Mouse (Mus musculus) heart, postnatal 10 days (tissue): ENCODE results near the gene Dock4. TPM values are rescaled to one million over a fixed set of nuclear protein-coding genes. Genes with fewer than 3 reads are reported as not detected.

Experiments used
- DNase-seq, 2 experiments: peaks; one replicate each; pipeline ENCODE4 v3.0.0; 2021
- intact Hi-C: fragments of 180-260 bp; cut with DNase I; formaldehyde crosslinking; loops from one replicate; pipeline ENCODE4 v1.15.1; 2025
- total RNA-seq, 2 experiments: library from RNA; stranded (reverse); gene quantifications; 2 replicates each; pipeline ENCODE4 v1.2.3; 2021

Gene Dock4
- total RNA-seq, 2 experiments from 2014 or later = 18.8 to 21.1 TPM

DNA sequence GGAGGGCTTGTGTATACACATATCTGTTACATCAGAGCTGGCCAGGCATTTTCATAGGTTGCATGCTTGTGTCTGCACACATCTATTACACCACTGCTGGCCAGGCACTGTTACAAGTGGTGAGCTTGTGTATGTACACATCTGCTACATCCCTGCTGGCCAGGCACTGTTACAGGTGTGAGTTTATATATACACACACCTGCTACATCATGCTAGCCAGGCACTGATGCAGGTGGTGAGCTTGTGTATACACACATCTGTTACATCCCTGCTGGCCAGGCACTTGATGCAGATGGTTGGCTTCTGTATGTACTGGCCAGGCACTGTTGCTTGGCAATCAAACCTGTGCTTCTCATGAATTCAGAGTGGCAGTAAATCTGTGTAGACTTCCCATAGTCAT, 177.2 kb downstream of the Dock4 start:
- intact Hi-C loops = no loop called here
- DNase-seq = no peak

- intact Hi-C loops = no loop called here
- no peak for DNase-seq
Observed at GRCm38 (mm10) chr12:40626521-40626920, 180.8 kb downstream of the Dock4 start.

- no peak for DNase-seq
Observed at GRCm38 (mm10) chr12:40633242-40633641, 187.5 kb downstream of the Dock4 start.

DNA sequence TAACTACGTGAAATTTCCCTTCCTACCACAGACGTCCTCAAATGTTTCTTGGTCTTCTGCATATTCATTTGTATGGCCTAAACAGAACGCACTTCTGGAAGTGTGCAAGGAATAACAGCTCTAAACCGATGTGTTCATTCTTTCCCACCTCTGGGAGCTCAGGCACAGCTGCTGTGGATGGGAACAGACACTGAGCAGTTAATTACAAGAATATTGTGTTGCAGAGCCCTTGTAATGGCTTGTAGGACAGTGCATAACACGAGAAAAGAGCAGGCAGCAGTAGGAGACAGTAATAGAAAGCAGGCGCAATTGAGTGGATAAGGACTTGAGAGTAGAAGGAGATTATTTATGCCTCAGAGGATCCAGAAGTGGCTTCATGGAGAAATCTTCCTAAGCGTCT, 188.4 kb downstream of the Dock4 start:
- no peak for DNase-seq
- intact Hi-C loops = no loop called here

More at GRCm38 (mm10) chr12:40633242-40633641, 187.5 kb downstream of the Dock4 start:
- intact Hi-C loops = no loop called here

DNA sequence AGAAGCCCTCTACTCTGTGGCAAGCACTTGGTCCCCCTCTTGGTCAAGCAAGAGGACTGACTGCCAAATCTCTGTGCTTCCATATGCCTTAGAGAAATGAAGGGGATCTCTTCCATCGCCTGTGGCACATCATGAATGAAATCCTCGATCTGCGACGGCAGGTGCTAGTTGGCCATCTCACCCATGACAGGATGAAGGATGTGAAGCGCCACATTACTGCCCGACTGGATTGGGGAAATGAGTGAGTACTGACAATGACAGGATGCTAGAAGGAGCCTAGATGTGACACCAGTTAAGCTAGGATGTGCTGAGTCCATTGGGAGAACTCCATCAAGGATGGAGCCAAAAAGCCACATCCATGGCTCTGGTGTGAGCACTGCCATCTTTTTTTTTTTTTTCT, 190.2 kb downstream of the Dock4 start:
- DNase-seq = no peak
- intact Hi-C loops = no loop called here

DNA sequence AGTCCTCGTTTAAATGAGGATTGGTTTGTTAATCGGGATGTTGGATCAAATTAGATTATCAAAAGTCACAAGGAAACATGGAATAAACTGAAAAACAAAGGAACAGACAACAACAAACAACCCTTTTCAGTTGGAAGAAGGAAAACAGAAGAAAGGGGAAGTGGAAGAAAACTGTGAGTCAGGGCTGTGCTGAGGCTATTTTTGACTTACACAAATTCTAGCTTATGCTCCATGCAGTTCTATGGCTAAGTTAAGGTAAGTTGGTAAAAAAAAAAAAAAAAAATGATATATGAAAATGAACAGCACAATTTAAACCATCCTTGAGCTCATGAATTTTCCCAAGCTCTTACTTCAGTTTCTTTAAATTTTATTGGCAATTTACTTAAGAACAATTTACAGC, 191.7 kb downstream of the Dock4 start:
- no peak for DNase-seq
- intact Hi-C loops = no loop called here

- intact Hi-C loops = no loop called here
- DNase-seq = no peak
Observed at GRCm38 (mm10) chr12:40645869-40646268, 200.1 kb downstream of the Dock4 start.

DNA sequence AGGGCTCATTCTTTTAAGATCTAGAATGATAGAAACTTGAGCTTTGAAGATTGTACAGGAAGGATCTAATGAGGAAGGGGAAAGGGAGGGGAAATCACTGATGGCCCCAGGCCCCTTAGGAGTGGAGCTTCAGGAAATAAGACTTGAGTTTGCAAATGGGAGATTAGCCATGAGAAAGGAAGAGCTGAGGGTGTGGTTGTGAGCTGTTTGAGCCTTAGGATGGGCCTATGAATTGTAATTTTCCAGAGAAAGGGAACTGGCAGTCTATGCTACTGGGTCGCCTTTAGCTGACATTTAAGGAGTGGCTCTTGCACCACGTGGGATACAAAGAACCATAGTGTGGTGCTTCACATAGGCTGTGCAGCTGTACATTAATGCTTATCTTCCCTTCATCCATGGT, 208.6 kb downstream of the Dock4 start:
- no peak for DNase-seq
- intact Hi-C loops = no loop called here

- no peak for DNase-seq
- intact Hi-C loops = loop anchor here (5.0 kb wide), 1 partner anchor 209 kb away; the partner anchor contains the start of genes Dock4 and Zfp277
Observed at GRCm38 (mm10) chr12:40655861-40656260, 210.1 kb downstream of the Dock4 start.

- DNase-seq = peak; percentile 16 to 20
- intact Hi-C loops = loop anchor here (5.0 kb wide), 1 partner anchor 209 kb away; the partner anchor contains the start of genes Dock4 and Zfp277
Observed at GRCm38 (mm10) chr12:40656438-40656837, 210.7 kb downstream of the Dock4 start.

GRCm38 (mm10) chr12:40657229-40657885, 211.6 kb downstream of the Dock4 start:
- intact Hi-C loops = loop anchor here (5.0 kb wide), 1 partner anchor 210 kb away; the partner anchor contains the start of genes Dock4 and Zfp277

GRCm38 (mm10) chr12:40659689-40660088, 213.9 kb downstream of the Dock4 start:
- peak; percentile 13 to 24 for DNase-seq
- intact Hi-C loops = loop anchor here (5.0 kb wide), 1 partner anchor 212 kb away; the partner anchor contains the start of genes Dock4 and Zfp277

More at GRCm38 (mm10) chr12:40657229-40657885, 211.6 kb downstream of the Dock4 start:
- DNase-seq = no peak

GRCm38 (mm10) chr12:40669460-40669859, 223.7 kb downstream of the Dock4 start:
- no peak for DNase-seq
- intact Hi-C loops = no loop called here

DNA sequence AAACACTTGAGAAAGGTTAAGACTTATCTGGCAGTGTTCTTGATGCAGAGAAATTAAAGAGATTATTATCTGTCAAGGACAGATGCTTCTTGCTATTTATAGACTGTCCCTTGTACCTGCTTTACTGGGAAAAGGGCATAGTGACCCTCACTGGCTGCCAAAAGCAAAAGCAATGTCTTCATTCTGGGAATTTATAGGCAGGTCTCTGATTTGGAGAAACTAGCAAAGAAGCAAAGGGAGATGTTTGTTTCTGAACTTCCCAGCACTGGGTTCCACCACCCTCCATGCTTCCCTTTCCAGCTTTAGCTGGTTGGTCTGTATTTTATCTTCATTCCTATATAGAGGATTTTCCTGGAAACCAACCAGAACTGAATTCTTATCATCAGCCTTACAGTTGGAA, 225.0 kb downstream of the Dock4 start:
- peak in 1 of 2 experiments; percentile 19 for DNase-seq
- intact Hi-C loops = loop anchor here (10.0 kb wide), 1 partner anchor 326 kb away; no protein-coding TSS in a partner anchor

DNA sequence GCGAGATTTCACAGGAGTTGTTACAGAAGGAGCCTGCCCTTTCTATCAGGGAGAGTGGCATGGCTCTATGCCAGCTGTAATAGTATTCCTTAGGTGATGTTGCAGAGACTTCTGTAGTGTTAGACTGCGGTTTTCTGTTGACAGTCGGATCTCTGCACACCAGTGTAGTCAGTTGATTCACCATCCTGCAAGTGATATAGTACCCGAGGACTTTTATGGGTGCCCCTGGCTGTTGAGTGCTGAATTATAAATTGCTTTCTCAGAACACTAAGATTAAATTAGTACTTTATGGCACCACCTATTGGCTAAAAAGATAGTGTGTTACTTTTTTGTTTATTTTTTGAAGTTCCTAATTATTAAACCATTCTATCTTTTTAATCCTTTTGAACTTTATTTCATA, 234.0 kb downstream of the Dock4 start:
- DNase-seq = no peak
- intact Hi-C loops = loop anchor here (1.0 to 10.0 kb wide), 4 partner anchors 97 to 422 kb away; partner anchors contain the start of genes Dock4 and Zfp277

- intact Hi-C loops = loop anchor here (1.0 kb wide), 1 partner anchor 423 kb away; no protein-coding TSS in a partner anchor
- peak; percentile 36 to 56 for DNase-seq
Observed at GRCm38 (mm10) chr12:40680551-40680950, 234.8 kb downstream of the Dock4 start.

GRCm38 (mm10) chr12:40691444-40691843, 245.7 kb downstream of the Dock4 start:
- intact Hi-C loops = no loop called here

DNA sequence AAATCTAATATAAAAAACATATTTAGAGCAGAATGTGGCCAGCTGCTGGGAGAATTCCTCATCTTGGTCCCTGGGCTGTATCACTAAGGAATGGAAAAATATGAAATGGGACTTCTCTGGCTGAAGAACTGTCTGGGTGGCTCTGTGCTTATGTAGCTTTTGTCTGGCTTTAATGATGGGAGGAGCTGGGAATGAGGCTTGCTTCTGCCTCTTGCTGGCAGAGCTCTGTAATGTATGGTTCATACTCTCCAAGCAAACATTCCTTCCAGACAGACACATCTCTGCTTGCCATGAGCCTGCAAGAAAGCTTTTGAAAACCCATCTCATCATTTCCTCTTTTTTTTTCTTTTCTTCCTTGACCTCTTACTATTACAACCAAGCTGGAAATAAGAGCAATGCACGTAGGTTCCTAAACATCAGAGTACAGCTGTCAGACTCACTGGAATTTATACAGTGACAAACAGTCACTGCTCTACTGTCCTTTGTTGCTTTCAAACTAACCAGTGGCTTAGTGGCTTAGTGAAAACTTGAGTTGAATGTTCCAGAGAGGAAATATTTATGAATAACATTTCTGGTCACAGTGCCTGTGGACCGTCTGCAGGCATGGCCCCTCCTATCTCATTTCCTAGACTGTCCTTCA, 248.4 kb downstream of the Dock4 start:
- DNase-seq = no peak
- intact Hi-C loops = no loop called here

More at GRCm38 (mm10) chr12:40691444-40691843, 245.7 kb downstream of the Dock4 start:
- no peak for DNase-seq

DNA sequence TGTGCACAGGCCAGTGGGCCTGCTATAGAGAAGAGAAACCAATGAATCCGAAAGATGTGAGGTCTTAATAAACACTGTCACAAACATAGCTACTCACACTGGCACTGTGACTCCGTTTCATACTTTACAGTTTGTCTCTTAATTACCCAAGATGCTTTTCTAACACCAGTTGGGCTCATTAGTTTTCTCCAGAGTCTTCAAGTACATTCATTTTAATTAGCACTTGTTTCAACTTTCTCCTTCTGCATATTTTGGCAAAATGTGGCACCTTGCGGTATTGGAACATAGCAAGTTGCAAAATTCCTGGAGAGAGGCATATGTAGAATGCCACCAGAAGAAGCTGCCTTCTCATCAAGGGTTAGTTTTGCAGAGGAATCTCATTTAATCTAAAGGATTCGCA, 252.6 kb downstream of the Dock4 start:
- intact Hi-C loops = loop anchor here (5.0 kb wide), 1 partner anchor 119 kb away; no protein-coding TSS in a partner anchor
- DNase-seq = no peak

DNA sequence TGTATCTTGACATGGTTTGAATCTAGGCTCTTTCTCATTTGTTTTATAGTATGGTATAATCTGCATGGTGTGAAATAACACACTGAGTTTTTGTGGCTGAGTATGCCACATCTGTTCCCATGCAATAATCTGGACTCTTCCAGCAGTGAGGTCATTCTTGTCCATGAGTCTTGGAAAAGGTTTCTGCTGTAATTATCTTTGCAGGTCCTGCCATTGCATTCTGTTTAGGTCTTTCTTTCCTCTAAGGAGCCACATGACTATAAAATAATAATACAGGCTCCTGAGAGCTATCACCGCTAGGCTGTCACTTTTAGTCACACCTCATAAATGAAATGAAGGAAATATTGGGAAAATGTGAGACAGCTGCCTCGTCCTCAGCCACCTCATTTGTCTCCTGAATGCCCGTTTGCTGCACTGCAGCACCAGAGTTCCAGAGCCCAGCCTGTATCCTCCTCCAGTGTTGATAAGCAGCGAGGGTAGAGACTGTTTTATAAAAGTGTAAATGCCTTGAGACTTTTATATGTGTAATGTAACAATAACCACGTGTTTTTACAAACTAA, 256.6 kb downstream of the Dock4 start:
- no peak for DNase-seq
- intact Hi-C loops = no loop called here

DNA sequence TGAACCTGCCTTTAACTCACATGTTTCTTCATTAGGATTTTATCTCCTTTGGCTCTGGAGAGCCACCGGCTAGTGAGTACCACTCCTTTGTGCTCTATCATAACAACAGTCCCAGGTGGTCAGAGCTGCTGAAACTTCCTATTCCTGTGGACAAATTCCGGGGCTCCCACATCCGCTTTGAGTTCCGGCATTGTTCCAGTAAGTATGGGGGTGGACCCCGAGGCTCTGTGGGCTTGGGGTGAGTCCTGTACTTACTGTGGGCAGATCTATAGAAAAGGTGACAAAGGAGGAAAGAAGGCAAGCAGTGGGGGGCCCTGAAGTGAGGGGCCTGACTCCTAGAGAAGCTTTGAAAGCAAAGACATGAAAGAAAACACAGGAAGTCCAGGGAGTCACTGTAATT, 258.5 kb downstream of the Dock4 start:
- no peak for DNase-seq
- intact Hi-C loops = no loop called here
